Mouse (Mus musculus): ENCODE data around the gene Ctsl.
A peak's percentile ranks its signal among the peaks of the same experiment; 100 is the strongest.

The Ctsl gene

DNA sequence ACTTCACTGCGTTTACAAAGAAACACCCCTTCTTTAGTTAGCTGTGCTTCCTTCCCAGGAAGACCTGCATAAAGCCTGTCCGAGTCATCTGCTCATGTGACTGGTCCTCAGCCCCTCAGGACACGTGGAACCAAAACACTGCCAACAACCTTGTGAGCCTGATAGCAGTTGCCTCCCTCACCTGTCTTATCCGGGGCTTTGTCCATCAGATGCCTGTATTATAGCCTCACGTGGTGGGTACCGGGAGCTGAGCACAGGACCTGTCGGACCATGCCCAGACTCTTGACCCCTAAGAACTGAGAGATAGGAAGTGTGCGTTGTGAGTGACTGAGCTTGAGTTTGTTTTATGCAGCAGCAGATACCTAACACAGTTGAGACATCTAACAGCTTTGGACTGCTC is 26.3 kb upstream of the Ctsl start:
- H3K27me3 ChIP-seq (ENCODE audit: control insufficient read depth, insufficient read depth, low read length, poor library complexity, severe bottlenecking), result no peaks in the 10 kb centered on the region
- DNase-seq (ENCODE audit: low read depth, low spot score), result no peak
- no peaks in the 10 kb centered on the region for H3K36me3 ChIP-seq (ENCODE audit: control insufficient read depth, insufficient read depth, low read length, poor library complexity, severe bottlenecking)

DNA sequence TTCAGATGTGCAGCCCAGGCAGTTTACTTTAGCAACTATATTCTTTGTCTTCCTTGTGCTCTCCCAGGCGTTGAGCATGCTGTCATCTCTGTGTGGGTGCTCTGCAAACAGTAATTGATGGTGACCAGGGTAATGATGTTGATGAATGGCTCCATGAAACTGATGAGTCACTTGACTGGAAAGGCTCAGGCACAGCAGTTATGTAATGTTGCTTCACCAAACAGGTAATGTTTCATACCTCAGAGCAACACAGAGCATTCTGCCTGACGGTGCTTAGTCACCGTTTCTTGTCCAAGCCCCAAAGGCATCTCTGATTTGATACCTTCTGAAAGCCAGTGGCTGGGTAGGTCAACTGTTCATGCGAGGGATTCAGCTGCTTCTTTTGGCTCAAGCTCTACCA is 17.7 kb upstream of the Ctsl start:
- Histone ChIP-seq H3K27me3 (ENCODE audit: control insufficient read depth, insufficient read depth, low read length, poor library complexity, severe bottlenecking) (no peaks in the 10 kb centered on the region), H3K36me3 (ENCODE audit: control insufficient read depth, insufficient read depth, low read length, poor library complexity, severe bottlenecking) (no peaks in the 10 kb centered on the region)
- DNase-seq (ENCODE audit: low read depth, low spot score), result no peak

GRCm38 (mm10) chr13:64386048-64386447 is 15.4 kb upstream of the Ctsl start:
- DNase-seq (ENCODE audit: low read depth, low spot score), result no peak
- no peaks in the 10 kb centered on the region for H3K36me3 ChIP-seq (ENCODE audit: control insufficient read depth, insufficient read depth, low read length, poor library complexity, severe bottlenecking)
- H3K27me3 ChIP-seq (ENCODE audit: control insufficient read depth, insufficient read depth, low read length, poor library complexity, severe bottlenecking), result no peaks in the 10 kb centered on the region

- H3K27me3 ChIP-seq (ENCODE audit: control insufficient read depth, insufficient read depth, low read length, poor library complexity, severe bottlenecking), result no peaks in the 10 kb centered on the region
- no peak for DNase-seq (ENCODE audit: low read depth, low spot score)
- H3K36me3 ChIP-seq (ENCODE audit: control insufficient read depth, insufficient read depth, low read length, poor library complexity, severe bottlenecking), result no peaks in the 10 kb centered on the region
Measured at GRCm38 (mm10) chr13:64384937-64385336, 14.2 kb upstream of the Ctsl start.

- DNase-seq (ENCODE audit: low read depth, low spot score), result no peak
- H3K36me3 ChIP-seq (ENCODE audit: control insufficient read depth, insufficient read depth, low read length, poor library complexity, severe bottlenecking), result no peaks in the 10 kb centered on the region
- H3K27me3 ChIP-seq (ENCODE audit: control insufficient read depth, insufficient read depth, low read length, poor library complexity, severe bottlenecking), result no peaks in the 10 kb centered on the region
Measured at GRCm38 (mm10) chr13:64380251-64380650, 9.6 kb upstream of the Ctsl start.

DNA sequence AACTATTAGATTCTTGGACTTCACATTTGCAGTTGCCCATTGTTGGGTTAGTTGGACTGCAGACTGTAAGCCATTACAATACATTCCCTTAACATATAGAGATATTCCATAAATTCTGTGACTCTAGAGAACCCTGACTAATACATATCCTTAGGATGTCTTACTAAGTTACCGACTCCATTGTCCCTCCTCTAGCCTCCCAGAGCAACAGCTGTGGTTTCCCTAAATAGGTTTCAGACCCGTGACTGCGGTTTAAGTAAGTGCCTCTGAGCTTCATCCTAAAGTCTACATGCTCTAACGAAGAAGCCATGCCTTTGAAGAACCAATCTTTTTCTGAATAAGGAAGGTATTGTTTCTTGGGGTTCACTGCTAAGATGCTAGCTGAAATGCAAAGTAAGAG is 7.9 kb upstream of the Ctsl start:
- DNase-seq (ENCODE audit: low read depth, low spot score), result no peak
- Histone ChIP-seq H3K36me3 (ENCODE audit: control insufficient read depth, insufficient read depth, low read length, poor library complexity, severe bottlenecking) (no peaks in the 10 kb centered on the region), H3K27me3 (ENCODE audit: control insufficient read depth, insufficient read depth, low read length, poor library complexity, severe bottlenecking) (no peaks in the 10 kb centered on the region)

DNA sequence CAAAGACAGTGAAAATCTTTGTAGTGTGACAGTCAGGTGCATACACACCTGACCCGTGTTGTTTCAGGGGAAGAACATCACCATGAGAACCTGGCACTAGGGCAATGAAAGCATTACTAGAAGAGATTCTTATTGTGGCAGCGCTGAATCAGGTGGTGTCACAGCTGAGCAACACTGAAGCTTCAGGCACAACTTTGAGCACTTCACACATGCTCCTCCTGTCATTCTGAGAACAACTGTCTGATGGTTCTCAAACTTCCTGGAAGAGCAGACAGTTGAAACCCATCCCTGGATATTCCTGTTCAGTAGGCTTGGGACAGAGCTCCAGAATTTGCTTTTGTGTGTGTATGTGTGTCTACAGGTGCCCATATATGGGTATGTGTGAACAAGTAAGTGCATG is 5.8 kb upstream of the Ctsl start:
- no peaks in the 10 kb centered on the region for H3K27me3 ChIP-seq (ENCODE audit: control insufficient read depth, insufficient read depth, low read length, poor library complexity, severe bottlenecking)
- H3K36me3 ChIP-seq (ENCODE audit: control insufficient read depth, insufficient read depth, low read length, poor library complexity, severe bottlenecking), result no peaks in the 10 kb centered on the region
- DNase-seq (ENCODE audit: low read depth, low spot score), result no peak

DNA sequence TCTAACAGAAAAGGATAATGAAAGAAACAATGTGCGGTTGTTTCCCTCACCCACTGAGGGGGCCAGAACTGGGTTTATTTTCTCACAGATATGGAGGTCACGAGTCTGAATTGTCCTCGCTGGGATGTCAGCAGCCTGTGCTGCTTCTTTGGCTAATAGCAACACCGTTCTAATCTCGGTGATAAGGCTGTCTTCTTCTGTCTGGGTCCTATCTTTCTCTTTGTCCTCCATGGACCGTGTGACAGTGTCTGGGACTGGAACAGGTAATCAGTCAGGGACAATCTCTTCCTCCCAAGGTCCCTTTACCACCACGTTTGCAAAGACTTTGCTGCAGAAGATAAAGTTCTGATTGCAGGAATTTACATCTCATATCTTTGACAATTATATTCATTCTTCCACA is 4.5 kb upstream of the Ctsl start:
- H3K27me3 ChIP-seq (ENCODE audit: control insufficient read depth, insufficient read depth, low read length, poor library complexity, severe bottlenecking), result no peaks in the 10 kb centered on the region
- H3K36me3 ChIP-seq (ENCODE audit: control insufficient read depth, insufficient read depth, low read length, poor library complexity, severe bottlenecking), result no peaks in the 10 kb centered on the region
- DNase-seq (ENCODE audit: low read depth, low spot score), result no peak

DNA sequence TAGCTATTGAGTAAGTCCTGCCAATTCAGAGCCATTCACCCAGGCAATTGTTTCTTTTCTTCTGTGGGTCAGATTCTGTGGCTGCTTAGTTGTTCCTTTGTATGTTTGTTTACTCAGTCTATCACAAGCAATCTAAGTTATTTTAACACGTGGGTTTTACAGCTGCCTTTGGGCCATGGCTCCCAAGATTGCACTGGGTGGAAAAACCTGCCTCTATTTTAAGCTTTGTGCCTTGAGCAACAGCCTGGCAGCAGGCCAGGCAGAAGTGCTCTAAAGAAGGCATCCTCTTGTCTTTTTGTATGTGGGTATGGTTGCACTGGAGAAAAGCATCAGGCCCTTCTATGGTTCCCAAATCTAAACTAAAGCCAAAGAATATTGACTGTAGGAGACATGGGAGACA is 3.0 kb upstream of the Ctsl start:
- H3K27me3 ChIP-seq (ENCODE audit: control insufficient read depth, insufficient read depth, low read length, poor library complexity, severe bottlenecking), result no peaks in the 10 kb centered on the region; the same call in 1 of the 2 replicates
- no peaks in the 10 kb centered on the region for H3K36me3 ChIP-seq (ENCODE audit: control insufficient read depth, insufficient read depth, low read length, poor library complexity, severe bottlenecking)
- no peak for DNase-seq (ENCODE audit: low read depth, low spot score)

DNA sequence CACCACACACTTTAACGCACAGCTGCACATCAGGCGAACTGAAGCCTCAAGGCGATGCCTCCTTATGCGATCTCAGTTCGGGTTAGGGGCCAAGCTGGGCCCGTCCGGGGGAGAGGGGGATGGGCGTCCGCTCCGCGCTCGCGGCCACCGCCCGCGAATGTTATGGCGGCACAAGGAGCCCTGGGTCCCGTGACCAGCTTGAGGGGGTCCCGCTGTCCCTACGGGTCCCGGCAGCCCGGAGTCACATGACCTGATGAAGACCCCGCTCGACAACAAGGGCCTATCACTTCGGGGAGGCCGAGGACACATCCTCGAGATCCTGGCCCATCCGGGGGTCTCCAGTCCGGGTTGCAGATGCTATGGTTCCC is 901 bp downstream of the Ctsl start:
- H3K36me3 ChIP-seq (ENCODE audit: control insufficient read depth, insufficient read depth, low read length, poor library complexity, severe bottlenecking), result no peaks in the 10 kb centered on the region
- H3K27me3 ChIP-seq (ENCODE audit: control insufficient read depth, insufficient read depth, low read length, poor library complexity, severe bottlenecking), result no peaks in the 10 kb centered on the region; the same call in 1 of the 2 replicates
- DNase-seq (ENCODE audit: low read depth, low spot score), result no peak

- DNase-seq (ENCODE audit: low read depth, low spot score), result no peak
- no peaks in the 10 kb centered on the region; the same call in 1 of the 2 replicates for H3K36me3 ChIP-seq (ENCODE audit: control insufficient read depth, insufficient read depth, low read length, poor library complexity, severe bottlenecking)
- no peaks in the 10 kb centered on the region; the same call in 1 of the 2 replicates for H3K27me3 ChIP-seq (ENCODE audit: control insufficient read depth, insufficient read depth, low read length, poor library complexity, severe bottlenecking)
Measured at GRCm38 (mm10) chr13:64368596-64368995, 2.1 kb downstream of the Ctsl start.

- H3K27me3 ChIP-seq (ENCODE audit: control insufficient read depth, insufficient read depth, low read length, poor library complexity, severe bottlenecking), result no peaks in the 10 kb centered on the region; the same call in 1 of the 2 replicates
- DNase-seq (ENCODE audit: low read depth, low spot score), result no peak
Measured at GRCm38 (mm10) chr13:64367615-64368014, 3.1 kb downstream of the Ctsl start.

GRCm38 (mm10) chr13:64365326-64365725 is 5.4 kb downstream of the Ctsl start:
- Histone ChIP-seq H3K36me3 (ENCODE audit: control insufficient read depth, insufficient read depth, low read length, poor library complexity, severe bottlenecking) (no peaks in the 10 kb centered on the region; the same call in 1 of the 2 replicates), H3K27me3 (ENCODE audit: control insufficient read depth, insufficient read depth, low read length, poor library complexity, severe bottlenecking) (no peaks in the 10 kb centered on the region; the same call in 1 of the 2 replicates)
- DNase-seq (ENCODE audit: low read depth, low spot score), result no peak

More at GRCm38 (mm10) chr13:64367615-64368014, 3.1 kb downstream of the Ctsl start:
- H3K36me3 ChIP-seq (ENCODE audit: control insufficient read depth, insufficient read depth, low read length, poor library complexity, severe bottlenecking), result no peaks in the 10 kb centered on the region; the same call in 1 of the 2 replicates

- H3K27me3 ChIP-seq (ENCODE audit: control insufficient read depth, insufficient read depth, low read length, poor library complexity, severe bottlenecking), result no peaks in the 10 kb centered on the region
- H3K36me3 ChIP-seq (ENCODE audit: control insufficient read depth, insufficient read depth, low read length, poor library complexity, severe bottlenecking), result no peaks in the 10 kb centered on the region; the same call in 1 of the 2 replicates
- peak; percentile 63 for DNase-seq (ENCODE audit: low read depth, low spot score)
Measured at GRCm38 (mm10) chr13:64364258-64364657, 6.4 kb downstream of the Ctsl start.

DNA sequence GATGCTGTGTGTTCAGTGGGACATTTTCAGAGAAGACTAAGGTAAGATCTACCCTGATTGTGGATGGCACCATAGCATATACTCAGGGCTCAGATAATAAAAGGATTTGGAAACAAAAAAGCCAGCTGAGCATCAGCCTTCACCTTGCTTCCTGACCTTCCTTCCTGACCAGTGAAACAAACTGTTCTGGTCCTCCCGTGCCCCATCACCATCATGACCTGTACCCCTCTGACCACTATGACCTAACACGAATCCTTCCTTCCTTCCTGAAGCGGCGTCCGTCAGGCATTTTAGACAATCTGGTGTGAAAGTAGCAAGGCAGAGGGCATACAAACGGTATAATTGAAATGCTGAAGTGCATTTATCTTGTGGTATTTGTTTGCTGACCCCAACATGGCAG is 8.6 kb downstream of the Ctsl start:
- H3K27me3 ChIP-seq (ENCODE audit: control insufficient read depth, insufficient read depth, low read length, poor library complexity, severe bottlenecking), result no peaks in the 10 kb centered on the region
- no peak for DNase-seq (ENCODE audit: low read depth, low spot score)
- H3K36me3 ChIP-seq (ENCODE audit: control insufficient read depth, insufficient read depth, low read length, poor library complexity, severe bottlenecking), result no peaks in the 10 kb centered on the region; the same call in 1 of the 2 replicates

GRCm38 (mm10) chr13:64361020-64361419 is 9.7 kb downstream of the Ctsl start:
- no peak for DNase-seq (ENCODE audit: low read depth, low spot score)
- Histone ChIP-seq H3K27me3 (ENCODE audit: control insufficient read depth, insufficient read depth, low read length, poor library complexity, severe bottlenecking) (no peaks in the 10 kb centered on the region), H3K36me3 (ENCODE audit: control insufficient read depth, insufficient read depth, low read length, poor library complexity, severe bottlenecking) (no peaks in the 10 kb centered on the region; the same call in 1 of the 2 replicates)

All from splenic B cell, adult 2 months (primary cell).